Mouse (Mus musculus) limb, embryonic 11.5 days (tissue): ENCODE measurements around the gene Aars. TPM values are rescaled to one million over a fixed set of nuclear protein-coding genes. Genes with fewer than 3 reads are reported as not detected.
"Not testable (repeated sequence)": the region's sequence is repeated elsewhere in the genome, so short reads cannot be mapped to it uniquely, and the experiment has no call there.

Experiments
- ATAC-seq: fragments of 200-750 bp; cut with Nextera tagmentation; 2 replicates; pipeline ENCODE4 v1.8.0; 2017; ENCODE audit warnings: low read depth; ENCODE audit not compliant: insufficient number of reproducible peaks, low FRiP score, low TSS enrichment
- DNase-seq: peaks from one replicate; pipeline ENCODE4 v3.0.0-alpha.2; 2015; ENCODE audit warnings: low spot score
- H3K27ac ChIP-seq: fragments of 300-500 bp; sonication (generic); replicated peaks from 2 replicates; pipeline ENCODE4 v1.5.1; 2014; ENCODE audit warnings: low read depth, mild to moderate bottlenecking, low read length
- H3K27me3 ChIP-seq: fragments of 300-500 bp; sonication (generic); 2 replicates; pipeline ENCODE4 v1.6.1; 2014; ENCODE audit warnings: mild to moderate bottlenecking, low read length, mixed read lengths; ENCODE audit not compliant: control insufficient read depth, insufficient read depth
- H3K36me3 ChIP-seq: fragments of 300-500 bp; sonication (generic); 2 replicates; pipeline ENCODE4 v1.6.1; 2014; ENCODE audit warnings: mild to moderate bottlenecking, low read length, moderate library complexity, mixed read lengths; ENCODE audit not compliant: control insufficient read depth, insufficient read depth
- H3K4me1 ChIP-seq: fragments of 300-500 bp; sonication (generic); 2 replicates; pipeline ENCODE4 v1.6.1; 2014; ENCODE audit warnings: low read length, mixed read lengths; ENCODE audit not compliant: control insufficient read depth, insufficient read depth
- H3K4me2 ChIP-seq: fragments of 300-500 bp; sonication (generic); 2 replicates; pipeline ENCODE4 v1.6.1; 2014; ENCODE audit warnings: low read depth, mild to moderate bottlenecking, moderate library complexity; ENCODE audit not compliant: severe bottlenecking
- H3K4me3 ChIP-seq: fragments of 300-500 bp; sonication (generic); 2 replicates; pipeline ENCODE4 v1.5.1; 2014; ENCODE audit warnings: low read depth, low read length
- H3K9ac ChIP-seq: fragments of 300-500 bp; sonication (generic); 2 replicates; pipeline ENCODE4 v1.6.1; 2014; ENCODE audit warnings: mild to moderate bottlenecking, low read length
- H3K9me3 ChIP-seq: fragments of 300-500 bp; sonication (generic); 2 replicates; pipeline ENCODE4 v1.6.1; 2016; ENCODE audit warnings: low read length; ENCODE audit not compliant: control insufficient read depth
- WGBS: fragments of 180-500 bp; shearing (Covaris S2); extraction: QIAGEN DNeasy Blood & Tissue Kit; methylation state at CpG from one replicate; pipeline ENCODE4 v1.1.7; 2014; 5-methylcytosine and 5-hydroxymethylcytosine counted together
- microRNA-seq: library from miRNA; unstranded; fragments of <30 nt; microRNA quantifications from one replicate; pipeline ENCODE4, GENCODE M21; 2016
- polyA plus RNA-seq: library from polyadenylated mRNA; unstranded; fragments of >200 nt; fragmentation: Nextera tagmentation; extraction: Ambion mirVana; gene quantifications from 2 replicates; pipeline ENCODE4 v1.2.1, GENCODE M21; 2014

Gene Aars
- polyA plus RNA-seq, 1 experiment from 2014 or later, result 66.1 TPM

GRCm38 (mm10) chr8:111094719-111095302 is 61.9 kb downstream of the Aars start:
- not testable (repeated sequence) for H3K36me3 ChIP-seq, DNase-seq, H3K27ac ChIP-seq, H3K27me3 ChIP-seq, H3K9me3 ChIP-seq, H3K4me1 ChIP-seq
- Histone ChIP-seq H3K9ac (peak overlapping the region; percentile 63), H3K4me3 (peak overlapping the region; percentile 53), H3K4me2 (peak overlapping the region; percentile 67)
- under 1% methylated on average over 50 of the region's 69 CpGs for WGBS
- ATAC-seq, result peak; percentile 48; the same call in 1 of the 2 replicates

Small RNA genes lying within 50 kb of the gene (microRNA-seq; reads per million reads assigned to microRNA genes)
- gene Gm24103, result not detected
- gene Mir3473d, result not detected

Other genes with a start within 250 kb of the Aars start
- not detected in 2 replicates for gene Il34, start 227.2 kb upstream of the Aars start, polyA plus RNA-seq
- 75.6 and 77.1 TPM in 2 replicates for gene Cog4, start 186.5 kb upstream of the Aars start, polyA plus RNA-seq
- 215 and 242 TPM in 2 replicates for gene Sf3b3, start 186.4 kb upstream of the Aars start, polyA plus RNA-seq
- 10.2 and 10.7 TPM in 2 replicates for gene Fuk, start 130.7 kb upstream of the Aars start, polyA plus RNA-seq
- 19.5 and 22.3 TPM in 2 replicates for gene St3gal2, start 113.2 kb upstream of the Aars start, polyA plus RNA-seq
- gene Ddx19a, start 35.3 kb upstream of the Aars start, polyA plus RNA-seq, result 34.1 and 40.3 TPM in 2 replicates
- 4.5 and 4.7 TPM in 2 replicates for gene Ddx19b, start 1.4 kb upstream of the Aars start, polyA plus RNA-seq
- gene Exosc6, start 23.2 kb downstream of the Aars start, polyA plus RNA-seq, result 31.1 and 35.1 TPM in 2 replicates
- gene Clec18a, start 59.3 kb downstream of the Aars start, polyA plus RNA-seq, result not detected in 2 replicates
- gene Pdpr, start 61.5 kb downstream of the Aars start, polyA plus RNA-seq, result 5.9 and 7.8 TPM in 2 replicates
- 76.1 and 77.4 TPM in 2 replicates for gene Glg1, start 226.1 kb downstream of the Aars start, polyA plus RNA-seq